Mouse (Mus musculus): ENCODE results near the gene Klrb1b.

DNA sequence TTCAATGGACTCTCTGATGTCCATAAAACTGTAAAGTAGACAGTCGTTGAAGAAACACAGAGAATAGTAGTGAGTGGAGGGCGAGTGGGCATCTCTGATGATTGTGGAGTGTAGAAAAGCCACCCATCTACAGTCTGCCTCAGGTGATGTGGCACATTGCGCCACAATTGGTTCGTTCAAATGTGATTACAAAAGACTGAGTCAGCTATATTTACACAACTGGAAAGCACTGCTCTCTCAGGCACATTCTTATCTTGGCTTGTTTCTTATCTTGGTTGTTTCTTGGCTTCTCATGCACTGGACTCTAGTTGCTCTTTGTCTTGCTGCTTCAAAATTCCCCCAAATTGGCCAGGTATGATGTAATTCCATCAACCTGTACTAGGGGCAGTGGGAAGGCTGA, 9.4 kb upstream of the Klrb1b start:
- TF ChIP-seq CTCF (IDR thresholded peaks at IDR 0.05; ENCODE audit: low read depth, low read length) = no peak
- TF ChIP-seq GATA1 (IDR thresholded peaks at IDR 0.05; ENCODE audit: borderline replicate concordance, low read length) = no peak

All from G1E (cell line).